Mouse (Mus musculus): Measurements from ENCODE around the gene Dnajc9.

Gene Dnajc9

DNA sequence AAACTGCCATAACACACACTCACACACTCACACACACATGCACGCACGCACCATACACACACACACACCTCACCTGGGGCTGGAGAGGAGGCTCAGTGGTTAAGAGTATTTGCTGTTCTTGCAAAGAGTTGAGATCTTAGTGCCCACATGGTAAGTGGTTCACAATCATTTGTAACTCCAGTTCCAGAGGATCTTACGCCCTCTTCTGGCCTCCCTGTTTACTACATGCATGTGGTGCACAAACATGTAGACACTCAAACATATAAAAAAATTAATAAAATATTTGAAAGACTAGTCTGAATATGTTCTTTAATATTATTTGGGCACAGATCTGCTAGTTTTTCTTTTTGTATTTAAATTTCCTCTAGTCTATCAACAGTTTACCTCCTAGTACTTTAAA, 20.4 kb downstream of the Dnajc9 start:
- intact Hi-C loops (cut with DNase I), result no loop called here

DNA sequence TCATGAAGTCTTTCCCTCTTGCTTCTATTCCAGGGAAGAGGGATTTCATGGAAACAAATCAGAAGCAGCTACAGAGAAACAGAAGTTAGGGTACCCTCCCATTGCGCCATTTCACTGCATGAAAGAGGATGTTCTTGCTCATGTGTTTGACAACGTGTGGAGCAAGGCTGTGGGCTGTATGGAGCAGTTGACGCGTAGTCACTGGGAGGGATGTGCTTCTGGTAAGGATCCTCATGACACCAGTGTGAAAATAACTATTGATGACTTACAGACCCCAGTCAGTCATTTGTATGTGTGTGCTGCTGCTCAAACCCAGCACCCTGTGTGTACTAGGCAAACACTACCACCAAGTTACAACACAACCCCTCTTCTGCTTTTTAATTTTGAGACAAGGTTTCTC, 25.5 kb downstream of the Dnajc9 start:
- intact Hi-C loops (cut with DNase I), result no loop called here

DNA sequence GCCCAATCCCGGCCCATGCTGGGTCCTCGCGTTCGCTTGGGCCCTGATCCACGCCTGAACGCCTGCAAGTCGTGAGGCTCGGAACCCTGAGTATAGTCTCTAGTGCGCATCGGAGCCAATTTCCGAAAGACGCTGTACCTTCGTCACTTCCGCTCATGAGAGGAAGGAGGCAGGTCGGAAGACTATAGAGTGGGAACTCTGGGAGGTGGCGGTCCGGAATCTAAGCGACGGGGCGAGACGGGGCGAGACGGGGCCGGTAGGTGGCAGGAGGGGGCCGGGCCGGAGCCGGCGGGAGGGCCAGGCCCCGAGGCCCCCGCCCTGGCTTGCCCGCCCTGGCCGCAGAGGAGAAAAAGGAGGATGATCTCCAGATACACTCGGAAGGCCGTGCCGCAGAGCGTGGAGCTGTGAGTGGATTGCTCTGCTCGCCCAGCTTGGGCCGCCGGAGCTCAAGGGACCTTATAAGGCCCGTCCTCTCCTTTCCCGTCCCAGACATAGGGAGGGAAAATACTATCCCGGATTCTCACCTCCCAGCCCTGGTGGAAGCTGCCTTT, 40.6 kb downstream of the Dnajc9 start, which contains the start of the genes Ecd and Fam149b:
Gene Ecd (minus strand): TSS at position 131 of the 551 bp plus-strand sequence.
Gene Fam149b (plus strand): TSS at position 172 of the 551 bp plus-strand sequence.
- intact Hi-C loops (cut with DNase I), result loop anchor here (5.0 kb wide), 1 partner anchor 44 kb away; the partner anchor contains the start of gene Mrps16

DNA sequence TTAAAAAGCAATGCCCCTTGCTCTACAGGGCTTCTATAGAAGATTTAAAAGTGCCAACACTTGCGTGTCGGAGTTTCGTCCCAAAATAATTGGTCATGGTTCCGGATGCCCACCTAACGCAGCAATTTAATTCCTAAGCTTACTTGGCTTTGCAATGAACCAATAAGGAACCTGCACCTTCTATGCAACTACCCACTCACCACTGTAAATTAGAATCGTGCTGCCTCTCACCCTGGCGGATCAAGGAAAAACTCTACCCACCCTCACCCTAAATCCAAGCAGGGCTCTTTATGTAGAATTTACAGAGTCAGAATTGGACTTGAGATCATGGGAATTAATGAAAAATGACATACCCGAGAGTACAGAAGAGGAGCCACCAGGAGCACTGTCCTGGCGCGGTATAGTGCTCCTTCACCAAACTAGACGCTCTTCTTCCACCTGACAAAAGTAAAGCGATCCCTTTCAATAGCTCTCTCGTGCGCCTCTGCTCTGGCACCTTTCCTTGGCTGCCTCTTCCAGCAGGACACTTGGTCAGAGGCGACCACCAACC, 41.2 kb downstream of the Dnajc9 start:
- intact Hi-C loops (cut with DNase I), result loop anchor here (5.0 kb wide), 1 partner anchor 45 kb away; the partner anchor contains the start of gene Mrps16

DNA sequence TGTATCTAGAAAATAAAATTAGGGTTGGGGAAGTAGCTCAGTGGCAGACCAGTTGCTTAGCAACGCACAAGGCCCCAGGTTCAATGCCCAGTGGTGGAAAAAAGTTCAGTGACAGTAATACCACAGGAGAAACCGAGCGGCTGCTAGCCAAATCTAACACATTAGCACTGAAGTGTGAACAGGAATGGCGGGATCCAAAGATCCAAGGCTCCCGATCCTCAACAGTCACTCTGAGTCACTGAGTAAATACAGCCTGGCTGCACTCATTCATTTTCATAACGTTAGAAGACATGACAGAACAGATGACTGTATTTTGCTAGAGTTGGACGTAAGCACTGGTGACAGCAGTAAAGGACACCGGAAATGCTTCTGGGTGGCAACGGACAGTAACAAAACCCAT, 42.8 kb downstream of the Dnajc9 start:
- intact Hi-C loops (cut with DNase I), result loop anchor here (5.0 kb wide), 1 partner anchor 46 kb away; the partner anchor contains the start of gene Mrps16

DNA sequence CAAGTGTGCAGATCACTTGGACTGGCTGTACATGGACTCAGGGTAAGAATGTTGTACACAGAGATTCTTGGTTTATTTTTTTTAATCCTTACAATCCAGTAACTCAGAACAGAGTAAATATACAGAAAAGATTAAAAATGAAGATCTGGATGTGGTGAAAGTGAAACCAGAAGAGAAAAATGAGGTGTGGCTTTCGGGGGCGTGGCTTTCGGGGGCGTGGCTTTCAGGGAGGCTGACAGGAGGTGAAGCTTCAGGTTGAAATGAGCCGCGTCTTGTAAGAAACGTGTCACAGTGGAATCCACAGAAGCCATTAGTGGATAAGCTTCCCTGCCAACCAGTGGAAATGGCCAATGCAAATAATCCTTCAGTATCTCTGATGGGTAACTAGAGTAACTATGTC, 47.8 kb downstream of the Dnajc9 start:
- intact Hi-C loops (cut with DNase I), result no loop called here

DNA sequence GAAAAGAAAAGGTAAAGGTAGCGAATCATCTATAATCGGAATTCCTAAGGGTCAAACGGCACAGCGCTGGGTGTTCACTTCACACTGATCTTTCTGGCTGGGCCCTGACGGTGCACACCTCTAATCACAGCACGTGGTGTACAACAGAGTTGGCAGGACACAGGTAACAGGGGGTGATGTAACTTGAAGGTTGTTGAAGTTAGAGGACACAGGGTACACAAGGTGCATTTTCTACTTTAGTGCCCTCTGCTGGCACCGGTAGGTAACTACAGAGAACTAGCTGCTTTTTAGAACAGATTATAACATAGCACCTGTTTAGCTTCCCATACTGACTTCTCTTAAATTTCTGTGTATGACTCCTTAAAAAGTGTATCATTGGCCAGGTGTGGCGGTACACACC, 48.6 kb downstream of the Dnajc9 start:
- intact Hi-C loops (cut with DNase I), result no loop called here

DNA sequence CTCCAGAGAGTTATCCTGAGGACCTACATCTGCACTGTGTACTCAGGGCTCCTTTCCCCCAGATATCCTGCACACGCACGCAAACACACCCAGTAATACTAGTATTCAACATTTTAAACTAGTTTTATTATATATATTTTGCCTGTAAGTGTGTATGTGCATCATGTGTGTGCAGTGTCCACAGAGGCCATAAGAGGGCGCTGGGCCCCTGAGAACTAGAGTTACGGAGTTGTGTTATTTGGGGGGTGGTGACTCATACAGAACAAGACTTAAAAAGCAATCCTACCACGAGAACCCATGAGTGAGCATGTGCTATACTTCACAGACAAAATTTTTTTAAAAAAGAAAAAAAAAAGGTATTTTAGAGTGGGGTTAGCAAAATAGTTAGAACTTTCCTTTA, 49.3 kb downstream of the Dnajc9 start:
- intact Hi-C loops (cut with DNase I), result no loop called here
